Mouse (Mus musculus) gastrocnemius, postnatal 14 days (tissue): Measurements from ENCODE around the gene Wbp2. TPM values are rescaled to one million over a fixed set of nuclear protein-coding genes. Genes with fewer than 3 reads are reported as not detected.
A peak's percentile ranks its signal among the peaks of the same experiment; 100 is the strongest.
"Not testable (repeated sequence)": the region's sequence is repeated elsewhere in the genome, so short reads cannot be mapped to it uniquely, and the experiment has no call there.

Experiments used
- DNase-seq: peaks from one replicate; pipeline ENCODE4 v3.0.0; 2021; ENCODE audit warnings: mixed read lengths
- intact Hi-C: fragments of 180-260 bp; cut with DNase I; formaldehyde crosslinking; loops from one replicate; pipeline ENCODE4 v1.15.1; 2025; ENCODE audit warnings: low total_unique reads
- long read RNA-seq, 2 experiments: library from polyadenylated mRNA; stranded (forward); transcript quantifications; one replicate each; pipeline ENCODE4 v2.0.0; 2021
- total RNA-seq, 2 experiments: library from RNA; stranded (reverse); gene quantifications; 2 replicates each; pipeline ENCODE4 v1.2.3; 2021

Gene Wbp2
- 10 to 100 TPM; 61.6 to 65.3 TPM for total RNA-seq
- long read RNA-seq, experiment 1, transcript Wbp2-201 (8 exons, 1,826 nt): major isoform, 46 of 60 reads
- long read RNA-seq, experiment 1, partial matches to known transcripts: 5 of 60 reads
- long read RNA-seq, experiment 1, other reads (novel, unspliced or antisense): 8 of 60 reads
- long read RNA-seq, experiment 2, transcript Wbp2-201 (8 exons, 1,826 nt): major isoform, 66 of 78 reads
- long read RNA-seq, experiment 2, partial matches to known transcripts: 2 of 78 reads
- long read RNA-seq, experiment 2, other reads (novel, unspliced or antisense): 8 of 78 reads

DNA sequence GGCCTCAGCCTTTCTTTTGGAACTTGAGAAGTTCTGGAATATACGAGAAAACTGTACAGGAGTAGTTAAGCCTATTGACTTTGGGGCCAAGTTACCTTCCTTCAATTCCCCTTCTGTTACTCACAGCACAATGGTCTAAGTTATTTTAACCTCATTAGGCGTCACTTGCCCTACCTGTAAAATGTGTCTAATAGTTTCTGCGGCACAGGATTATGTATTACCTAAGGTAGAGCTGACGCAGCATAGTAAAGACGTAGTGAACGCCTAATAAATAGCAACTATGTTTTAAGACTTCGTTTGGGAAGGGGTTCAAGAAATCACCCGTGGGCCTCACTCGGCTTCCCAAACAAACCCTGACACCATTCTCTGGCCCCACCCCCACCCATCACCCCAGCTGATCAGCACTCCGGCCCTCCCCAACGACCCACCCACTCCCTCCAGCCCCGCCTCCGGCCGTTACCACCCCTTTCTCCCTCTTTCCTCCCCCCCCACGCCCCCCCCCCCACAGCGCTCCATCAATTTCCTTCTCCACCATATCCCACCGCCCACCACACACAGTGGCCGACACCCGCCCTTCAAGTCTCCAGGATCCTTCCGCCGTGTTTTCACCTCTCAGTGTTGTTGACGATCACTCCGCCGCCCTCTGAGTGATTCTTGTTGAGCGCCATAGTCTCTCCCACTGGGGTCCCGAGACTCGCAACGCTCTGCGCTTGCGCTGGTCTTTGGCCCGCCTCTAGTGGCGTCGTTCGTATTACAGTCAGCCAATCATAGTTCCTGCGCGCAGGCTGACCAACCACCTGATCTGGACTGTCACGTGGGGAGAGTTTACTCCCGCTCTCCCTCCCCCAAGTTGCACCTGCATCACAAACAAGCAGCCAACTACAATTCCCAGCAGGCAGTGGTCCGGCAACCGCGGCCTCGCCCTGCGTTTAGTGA lies at the start of gene Wbp2:
TSS of gene Wbp2 (minus strand) at position 738 of the 936 bp plus-strand sequence.
- intact Hi-C loops: no loop called here
- DNase-seq: peak; percentile 96

DNA sequence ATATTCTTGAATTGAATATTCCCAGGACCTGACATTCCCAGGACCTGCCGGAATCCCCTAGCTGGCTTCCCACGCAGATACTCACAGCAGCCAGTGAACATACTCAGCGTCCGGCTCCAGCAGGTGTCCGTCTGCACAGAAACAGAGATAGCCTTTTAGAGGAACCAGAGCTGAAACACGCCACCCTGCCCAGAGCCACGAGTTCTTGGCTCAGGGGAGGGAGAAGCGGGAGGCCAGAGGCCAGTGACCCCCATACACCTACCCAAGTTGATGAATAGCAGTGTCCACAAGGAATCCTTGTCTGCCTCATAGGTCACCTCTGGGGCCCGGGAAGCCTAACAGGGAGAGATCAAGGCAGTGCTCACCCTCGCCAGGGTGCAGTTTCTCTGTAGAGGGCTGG lies 47.4 kb upstream of the Wbp2 start:
- intact Hi-C loops: loop anchor here (10.0 kb wide), 1 partner anchor 99 kb away; the partner anchor contains the start of gene Unk

GRCm38 (mm10) chr11:116133497-116133896 lies 46.7 kb upstream of the Wbp2 start:
- intact Hi-C loops: loop anchor here (10.0 kb wide), 1 partner anchor 99 kb away; the partner anchor contains the start of gene Unk
- DNase-seq: no peak

More for the DNA sequence above, 47.4 kb upstream of the Wbp2 start:
- DNase-seq: no peak

DNA sequence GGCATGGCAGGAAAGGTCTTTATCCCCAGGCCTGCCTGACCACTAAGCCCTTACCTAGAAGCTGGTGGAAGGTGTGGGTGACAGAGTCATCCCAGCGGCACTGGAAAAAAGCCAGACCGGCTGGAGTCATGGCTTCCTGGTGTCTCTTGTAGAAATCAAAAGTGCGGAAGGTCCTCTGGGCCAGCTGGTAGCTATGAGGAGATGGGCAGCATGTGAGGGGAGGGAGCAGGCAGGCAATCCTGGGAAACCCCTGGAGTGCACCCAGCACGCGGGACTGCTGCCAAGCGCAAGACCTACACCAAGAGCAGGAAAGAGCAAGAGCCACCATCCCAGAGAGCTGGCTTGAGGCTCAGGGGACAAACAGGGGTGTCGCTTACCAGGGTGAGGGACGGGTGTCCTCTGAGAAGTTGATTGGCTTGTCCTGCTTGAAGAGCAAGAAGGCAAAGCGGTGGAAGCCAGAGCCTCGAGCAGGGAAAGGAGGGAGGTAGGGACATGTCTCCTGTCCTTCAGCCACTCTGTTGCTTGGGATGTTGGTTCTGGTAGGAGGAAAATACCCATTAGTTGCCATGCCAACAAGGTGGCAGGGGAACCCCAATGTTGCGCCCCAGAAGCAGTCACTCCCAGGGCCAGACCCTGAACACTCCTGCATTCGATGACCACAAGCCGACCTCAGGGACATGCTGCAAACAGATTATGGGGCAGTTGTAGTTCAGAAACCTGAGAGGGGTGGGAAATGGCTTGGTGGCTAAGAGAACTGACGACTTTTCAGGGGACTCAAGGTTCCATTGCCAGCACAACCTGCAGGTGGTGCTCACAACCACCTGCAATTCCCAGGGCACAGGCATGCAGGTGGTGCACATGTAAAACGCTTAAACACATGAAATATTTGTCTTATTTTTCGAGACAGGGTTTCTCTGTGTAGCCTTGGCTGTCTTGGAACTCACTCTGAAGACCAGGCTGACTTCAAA lies 45.9 kb upstream of the Wbp2 start:
- intact Hi-C loops: loop anchor here (10.0 kb wide), 1 partner anchor 98 kb away; the partner anchor contains the start of gene Unk
- no peak for DNase-seq

GRCm38 (mm10) chr11:116131349-116132170 lies 44.8 kb upstream of the Wbp2 start:
- intact Hi-C loops: loop anchor here (10.0 kb wide), 1 partner anchor 97 kb away; the partner anchor contains the start of gene Unk
- DNase-seq: no peak

GRCm38 (mm10) chr11:116130488-116131205 lies 43.9 kb upstream of the Wbp2 start, which contains the start of gene Trim65:
Gene Trim65 (minus strand): TSS chr11:116131128.
- DNase-seq: peak; percentile 92
- intact Hi-C loops: loop anchor here (10.0 kb wide), 1 partner anchor 96 kb away; the partner anchor contains the start of gene Unk

- intact Hi-C loops: loop anchor here (2.0 to 10.0 kb wide), 2 partner anchors 39 to 95 kb away; partner anchors contain the start of gene Unk
- no peak for DNase-seq
These were observed 43.2 kb upstream of the Wbp2 start for GRCm38 (mm10) chr11:116129993-116130487.

- intact Hi-C loops: loop anchor here (2.0 kb wide), 1 partner anchor 38 kb away; no protein-coding TSS in a partner anchor
These were observed 42.4 kb upstream of the Wbp2 start for GRCm38 (mm10) chr11:116129091-116129790.

GRCm38 (mm10) chr11:116127986-116128385 lies 41.2 kb upstream of the Wbp2 start:
- DNase-seq: no peak

More at GRCm38 (mm10) chr11:116129091-116129790, 42.4 kb upstream of the Wbp2 start:
- no peak for DNase-seq

DNA sequence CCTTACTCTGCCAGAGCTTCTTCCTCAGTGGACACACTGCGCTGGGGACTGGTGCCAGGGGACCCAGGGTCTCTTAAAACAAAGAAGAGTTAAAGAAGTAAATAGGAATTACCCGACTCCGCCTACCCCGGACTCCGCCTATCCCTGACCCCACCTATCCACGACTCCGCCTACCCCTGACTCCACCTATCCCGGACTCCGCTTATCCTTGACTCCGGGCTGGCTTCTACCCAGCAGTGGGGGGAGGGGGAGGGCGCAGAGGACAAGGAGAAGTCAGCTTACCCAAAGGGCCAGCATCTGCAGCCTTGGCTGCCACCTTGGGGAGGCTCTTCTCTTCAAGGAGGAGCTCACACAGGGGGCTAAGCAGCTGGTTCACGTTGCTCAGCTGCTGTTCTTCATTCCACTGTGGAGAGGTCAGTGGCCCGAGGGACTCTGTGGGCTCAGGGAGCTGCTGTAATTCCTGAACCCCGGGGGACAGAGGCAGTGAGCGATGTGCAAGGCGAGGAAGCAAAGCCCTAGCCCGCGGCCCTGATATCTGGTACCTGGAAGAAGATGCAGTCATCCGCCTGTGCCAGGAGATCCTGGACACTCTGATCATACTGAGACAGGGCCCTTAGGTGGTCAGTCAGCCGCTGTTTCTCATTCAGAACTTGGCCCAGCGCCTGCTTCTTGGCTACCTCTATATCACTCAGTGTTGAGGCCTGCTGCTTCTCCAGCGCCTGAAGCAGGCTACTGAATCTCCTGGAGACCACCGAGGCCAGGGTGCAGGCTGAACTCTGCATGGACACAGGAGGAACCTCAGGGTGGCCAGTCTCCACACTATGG lies 40.6 kb upstream of the Wbp2 start, which contains the start of gene Trim47:
TSS of gene Trim47 (minus strand) at position 55 of the 825 bp plus-strand sequence.
- intact Hi-C loops: no loop called here
- peak; percentile 86 for DNase-seq

More at GRCm38 (mm10) chr11:116127986-116128385, 41.2 kb upstream of the Wbp2 start:
- intact Hi-C loops: loop anchor here (2.0 kb wide), 1 partner anchor 37 kb away; no protein-coding TSS in a partner anchor

DNA sequence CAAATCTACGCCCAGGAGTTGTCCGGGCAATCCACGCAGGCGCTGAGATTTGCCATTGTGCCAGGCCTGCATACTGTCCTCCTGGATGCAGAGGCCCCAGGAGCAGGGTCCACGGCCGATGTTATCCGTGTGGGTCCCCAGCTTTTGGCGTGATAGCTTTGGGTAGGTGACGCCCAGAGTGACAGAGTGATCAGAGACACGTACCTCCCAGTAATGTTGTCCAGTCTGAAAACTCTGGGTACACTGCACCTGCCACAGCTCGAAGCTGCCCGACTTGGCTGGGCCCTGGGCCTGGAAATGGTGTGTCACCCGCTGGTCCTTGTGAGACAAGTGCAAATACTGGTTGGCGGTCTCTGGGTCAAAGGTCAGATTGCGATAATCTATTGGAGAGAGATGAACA lies 39.5 kb upstream of the Wbp2 start:
- no peak for DNase-seq
- intact Hi-C loops: no loop called here

DNA sequence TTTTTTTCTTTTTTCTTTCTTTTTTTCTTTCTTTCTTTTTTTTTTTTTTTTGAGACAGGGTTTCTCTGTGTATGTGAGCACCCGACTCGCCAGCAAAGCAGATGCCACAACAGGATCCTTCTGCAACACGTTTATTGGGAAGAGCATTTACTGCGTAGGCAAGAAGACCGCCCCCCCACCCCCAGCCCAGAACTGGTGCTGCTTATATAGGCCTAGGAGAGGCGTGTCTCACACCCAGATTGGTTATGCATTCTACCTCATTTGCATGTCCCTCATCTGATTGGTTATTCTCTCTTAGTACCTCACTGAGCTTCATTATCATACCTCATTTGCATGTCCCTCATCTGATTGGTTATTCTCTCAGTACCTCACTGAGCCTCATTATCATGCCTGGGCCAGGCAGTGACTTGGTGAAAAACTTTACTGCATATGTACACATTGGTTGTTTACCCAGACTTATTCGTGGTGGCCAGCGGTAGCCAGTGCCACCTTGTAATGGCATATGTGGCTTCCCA lies 35.0 kb upstream of the Wbp2 start:
- intact Hi-C loops, DNase-seq: not testable (repeated sequence)

- DNase-seq: no peak
- intact Hi-C loops: no loop called here
These were observed 31.0 kb upstream of the Wbp2 start for GRCm38 (mm10) chr11:116117819-116118218.

DNA sequence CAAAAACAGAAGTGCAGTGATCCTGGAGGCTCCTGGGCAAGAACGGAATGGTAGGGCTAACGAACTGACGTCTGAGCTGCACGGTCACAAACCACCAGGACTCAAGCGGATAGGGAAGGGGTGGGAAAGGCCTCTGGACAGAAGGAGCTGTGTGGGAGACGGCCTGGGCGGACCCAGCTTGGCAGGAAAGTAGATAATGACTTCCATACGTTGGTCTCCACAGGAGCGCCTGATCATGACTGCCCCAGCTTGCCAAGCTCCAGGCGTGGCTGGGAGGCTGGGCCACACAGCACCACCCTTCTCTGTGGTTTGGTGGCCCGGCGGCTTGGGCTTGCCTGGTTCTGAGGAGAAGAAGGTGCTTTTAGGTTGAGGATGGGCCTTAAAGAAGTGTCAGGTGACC lies 30.4 kb upstream of the Wbp2 start:
- peak; percentile 58 for DNase-seq
- intact Hi-C loops: no loop called here

DNA sequence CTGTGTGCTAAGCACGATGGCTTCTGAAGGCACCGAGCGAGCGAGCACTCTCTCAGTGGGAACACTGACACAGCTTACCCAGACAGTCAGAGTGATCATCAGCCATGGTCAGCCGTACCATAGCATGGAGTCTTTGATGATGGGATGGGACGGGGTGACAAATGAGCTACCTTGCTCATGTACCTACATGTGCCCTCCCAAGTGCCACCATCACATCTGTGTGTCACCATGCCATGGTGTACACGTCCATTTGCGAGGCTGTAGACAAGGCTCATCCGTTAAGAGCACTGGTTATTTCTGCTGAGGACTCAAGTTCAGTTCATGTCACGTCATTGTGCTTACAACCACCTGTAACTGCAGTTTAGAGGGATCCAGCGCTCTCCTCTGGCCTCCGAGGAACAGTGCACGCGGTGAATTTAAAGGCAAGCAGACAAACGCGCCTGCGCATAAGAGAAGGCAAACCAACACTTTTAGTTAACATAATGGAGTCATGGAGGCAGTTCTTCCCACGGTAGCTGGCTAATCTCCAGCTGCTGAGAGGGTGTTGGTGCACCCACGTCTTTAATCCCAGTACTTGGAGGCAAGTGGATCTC lies 24.9 kb upstream of the Wbp2 start:
- intact Hi-C loops: no loop called here
- DNase-seq: no peak
